Mouse (Mus musculus) CH12.LX (cell line): ENCODE measurements around the gene 4930455H04Rik. TPM values are rescaled to one million over a fixed set of nuclear protein-coding genes. Genes with fewer than 3 reads are reported as not detected.

Experiments
- DNase-seq: peaks from one replicate; pipeline ENCODE4 v3.0.0-alpha.2; 2013; ENCODE audit errors: extremely low read depth
- H3K27ac ChIP-seq: 2 replicates; pipeline ENCODE4 v1.5.1; 2012; ENCODE audit warnings: low read depth, mild to moderate bottlenecking, control low read depth, moderate library complexity; ENCODE audit not compliant: insufficient read depth
- H3K27me3 ChIP-seq: replicated peaks from 2 replicates; pipeline ENCODE3; 2012; ENCODE audit warnings: inconsistent platforms
- H3K36me3 ChIP-seq, 2 experiments: replicated peaks in 1 of 2; 2 replicates each; pipeline versions ENCODE3 to v1.6.1; 2012; ENCODE audit warnings: inconsistent platforms in 1 of 2, low read length in 1 of 2, mild to moderate bottlenecking in 1 of 2, mixed read lengths in 1 of 2, moderate library complexity in 1 of 2; ENCODE audit not compliant: control insufficient read depth in 1 of 2, insufficient read depth in 1 of 2
- H3K4me1 ChIP-seq, 2 experiments: 2 replicates each; pipeline ENCODE4 v1.6.1; 2012; ENCODE audit warnings: inconsistent platforms in 1 of 2, moderate library complexity in 1 of 2; ENCODE audit not compliant: insufficient read depth in 2 of 2, control insufficient read depth in 1 of 2
- H3K4me2 ChIP-seq: 2 replicates; pipeline ENCODE4 v1.6.1; 2012; ENCODE audit warnings: low read depth, mild to moderate bottlenecking, control low read depth; ENCODE audit not compliant: poor library complexity, insufficient read depth, severe bottlenecking
- H3K4me3 ChIP-seq, 3 experiments: fragments of 150-350 bp in 1 of 3; sonication (generic) in 1 of 3; replicated peaks in 1 of 3; 2 replicates each; pipeline versions ENCODE3 to v1.5.1; 2011 to 2012; ENCODE audit warnings: low read depth in 2 of 3, low read length in 2 of 3, mild to moderate bottlenecking in 2 of 3, moderate library complexity in 2 of 3, control low read depth in 1 of 3, improper control_type of control experiment in 1 of 3, inconsistent platforms in 1 of 3, mixed read lengths in 1 of 3; ENCODE audit not compliant: poor library complexity in 1 of 3
- H3K79me2 ChIP-seq: replicated peaks from 2 replicates; pipeline ENCODE4 v1.6.1; 2012; ENCODE audit warnings: mild to moderate bottlenecking, moderate library complexity; ENCODE audit not compliant: control insufficient read depth, poor library complexity, insufficient read depth, severe bottlenecking; ENCODE audit errors: extremely low read depth
- H3K9ac ChIP-seq: 2 replicates; pipeline ENCODE4 v1.6.1; 2012; ENCODE audit warnings: low read depth, mild to moderate bottlenecking, control low read depth, moderate library complexity; ENCODE audit not compliant: insufficient read depth
- H3K9me3 ChIP-seq: replicated peaks from 2 replicates; pipeline ENCODE3; 2012; ENCODE audit warnings: low read length, inconsistent platforms, mixed read lengths
- BHLHE40 ChIP-seq: IDR thresholded peaks from 2 replicates; pipeline ENCODE4 v1.6.1; 2011; ENCODE audit warnings: mild to moderate bottlenecking, low read depth, low read length, improper control_type of control experiment
- CHD1 ChIP-seq: IDR thresholded peaks from 2 replicates; pipeline ENCODE4 v1.6.1; 2012; ENCODE audit warnings: low read depth, low read length, improper control_type of control experiment, inconsistent platforms
- E2F4 ChIP-seq: IDR thresholded peaks from 2 replicates; pipeline ENCODE4 v1.6.1; 2011; ENCODE audit warnings: low read depth, low read length, improper control_type of control experiment; ENCODE audit not compliant: insufficient replicate concordance
- ELF1 ChIP-seq: IDR thresholded peaks from 2 replicates; pipeline ENCODE4 v1.6.1; 2014; ENCODE audit warnings: low read depth, mild to moderate bottlenecking, inconsistent platforms, low read length, improper control_type of control experiment
- EP300 ChIP-seq: IDR thresholded peaks from 2 replicates; pipeline ENCODE4 v1.6.1; 2011; ENCODE audit warnings: low read length, improper control_type of control experiment
- ETS1 ChIP-seq: conservative IDR thresholded peaks from 2 replicates; pipeline ENCODE4 v1.6.1; 2012; ENCODE audit warnings: low read depth, mild to moderate bottlenecking, inconsistent platforms, low read length, improper control_type of control experiment, moderate library complexity
- IRF4 ChIP-seq: IDR thresholded peaks from 2 replicates; pipeline ENCODE4 v1.6.1; 2014; ENCODE audit warnings: low read depth, mild to moderate bottlenecking, inconsistent platforms, low read length, improper control_type of control experiment
- JUN ChIP-seq: IDR thresholded peaks from 2 replicates; pipeline ENCODE4 v1.6.1; 2011; ENCODE audit warnings: low read depth, mild to moderate bottlenecking, low read length, improper control_type of control experiment, moderate library complexity; ENCODE audit not compliant: insufficient read depth
- JUND ChIP-seq: conservative IDR thresholded peaks from 2 replicates; pipeline ENCODE4 v1.6.1; 2011; ENCODE audit warnings: low read depth, low read length, improper control_type of control experiment
- MAFK ChIP-seq: IDR thresholded peaks from 2 replicates; pipeline ENCODE4 v1.6.1; 2011; ENCODE audit warnings: low read length, improper control_type of control experiment; ENCODE audit not compliant: insufficient replicate concordance
- NELFE ChIP-seq: IDR thresholded peaks from 2 replicates; pipeline ENCODE4 v1.6.1; 2011; ENCODE audit warnings: low read depth, low read length, improper control_type of control experiment
- POLR2A ChIP-seq: IDR thresholded peaks from 2 replicates; pipeline ENCODE4 v1.6.1; 2011; ENCODE audit warnings: low read depth, mild to moderate bottlenecking, improper control_type of control experiment, low read length
- RAD21 ChIP-seq: IDR thresholded peaks from 2 replicates; pipeline ENCODE4 v1.6.1; 2011; ENCODE audit warnings: low read depth, mild to moderate bottlenecking, low read length, improper control_type of control experiment, moderate library complexity
- RCOR1 ChIP-seq: conservative IDR thresholded peaks from 2 replicates; pipeline ENCODE4 v1.6.1; 2012; ENCODE audit warnings: low read depth, mild to moderate bottlenecking, inconsistent platforms, low read length, improper control_type of control experiment
- SMC3 ChIP-seq: IDR thresholded peaks from 2 replicates; pipeline ENCODE4 v1.6.1; 2011; ENCODE audit warnings: low read depth, low read length, improper control_type of control experiment
- TCF12 ChIP-seq: IDR thresholded peaks from 2 replicates; pipeline ENCODE4 v1.6.1; 2014; ENCODE audit warnings: low read depth, mild to moderate bottlenecking, inconsistent platforms, low read length, improper control_type of control experiment
- UBTF ChIP-seq: IDR thresholded peaks from 2 replicates; pipeline ENCODE4 v1.6.1; 2012; ENCODE audit warnings: low read depth, mild to moderate bottlenecking, inconsistent platforms, low read length, improper control_type of control experiment, moderate library complexity
- USF1 ChIP-seq: IDR thresholded peaks from 2 replicates; pipeline ENCODE4 v1.6.1; 2014; ENCODE audit warnings: low read depth, mild to moderate bottlenecking, inconsistent platforms, low read length, improper control_type of control experiment
- ZC3H11A ChIP-seq: IDR thresholded peaks from 2 replicates; pipeline ENCODE4 v1.6.1; 2012; ENCODE audit warnings: low read depth, mild to moderate bottlenecking, inconsistent platforms, low read length, improper control_type of control experiment
- ZKSCAN1 ChIP-seq: IDR thresholded peaks from 2 replicates; pipeline ENCODE4 v1.6.1; 2012; ENCODE audit warnings: low read depth, inconsistent platforms, low read length, improper control_type of control experiment, borderline replicate concordance
- ZMIZ1 ChIP-seq: IDR thresholded peaks from 2 replicates; pipeline ENCODE4 v1.6.1; 2012; ENCODE audit warnings: low read depth, mild to moderate bottlenecking, inconsistent platforms, low read length, improper control_type of control experiment
- ZNF384 ChIP-seq: IDR thresholded peaks from 2 replicates; pipeline ENCODE4 v1.6.1; 2012; ENCODE audit warnings: low read depth, low read length, improper control_type of control experiment, inconsistent platforms
- dilution Hi-C: fragments of 300-500 bp; cut with MboI; formaldehyde crosslinking; loops from 2 replicates; pipeline ENCODE4 v1.14.3; 2020; ENCODE audit warnings: low sequenced_read_pairs; ENCODE audit not compliant: extremely low pct_unique_long_range_greater_than_20kb, extremely low pct_ligation_motif_present
- in situ Hi-C: fragments of 300-500 bp; cut with MboI; formaldehyde crosslinking; loops from 3 replicates; pipeline ENCODE4 v1.14.3; 2019; ENCODE audit warnings: low sequenced_read_pairs, low pct_ligation_motif_present, low pct_unique_long_range_greater_than_20kb, mixed read lengths
- polyA plus RNA-seq: library from polyadenylated mRNA; unstranded; fragments of >175 nt; gene quantifications from 2 replicates; pipeline ENCODE4 v1.2.1, GENCODE M21; 2012; ENCODE audit warnings: low read depth; ENCODE audit not compliant: insufficient read length
- total RNA-seq, 2 experiments: library from RNA; depleted of rRNA; stranded (reverse); fragments of 300-350 nt in 1 of 2; fragments of >200 nt in 1 of 2; gene quantifications; 2 replicates each; pipeline ENCODE4 v1.2.3; 2012 to 2014

Gene 4930455H04Rik
- total and polyA plus RNA-seq, 3 experiments: not detected

DNA sequence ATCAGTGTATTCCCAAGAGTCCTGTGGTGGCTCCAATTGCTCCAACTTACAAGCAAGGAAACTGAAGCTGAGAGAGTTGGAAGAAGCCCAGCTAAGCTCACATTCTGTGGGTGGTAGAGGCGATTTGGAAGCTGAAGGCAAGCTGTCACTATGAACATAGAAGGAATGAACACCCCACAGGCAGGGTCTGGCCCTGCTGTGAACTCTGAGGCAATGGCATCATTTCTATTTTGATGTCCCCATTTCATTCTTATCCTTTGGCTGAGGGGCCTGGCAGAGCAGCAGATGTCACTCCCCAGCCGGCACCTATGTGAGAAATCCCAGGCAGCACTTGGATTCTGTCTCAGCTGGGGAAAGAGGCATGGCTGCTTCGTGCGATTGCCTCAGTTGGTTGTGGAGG is 24.6 kb upstream of the 4930455H04Rik start:
- no peak overlapping the region for H3K9ac ChIP-seq
- H3K4me1 ChIP-seq: no peaks in the 10 kb centered on the region
- no peaks in the 10 kb centered on the region for H3K9me3 ChIP-seq
- dilution Hi-C loops: no loop called here
- no peak for DNase-seq
- in situ Hi-C loops: no loop called here
- H3K27me3 ChIP-seq: no peaks in the 10 kb centered on the region
- TF ChIP-seq RAD21: no peak
- no peak for TF ChIP-seq POLR2A
- no peak for TF ChIP-seq JUND
- TF ChIP-seq TCF12: no peak
- no peak for TF ChIP-seq ZMIZ1
- no peak for TF ChIP-seq ZKSCAN1
- TF ChIP-seq E2F4: no peak
- no peak overlapping the region for H3K27ac ChIP-seq
- no peaks in the 10 kb centered on the region for H3K36me3 ChIP-seq
- H3K4me3 ChIP-seq: no peak overlapping the region
- H3K4me2 ChIP-seq: no peak overlapping the region
- no peaks in the 10 kb centered on the region for H3K79me2 ChIP-seq

DNA sequence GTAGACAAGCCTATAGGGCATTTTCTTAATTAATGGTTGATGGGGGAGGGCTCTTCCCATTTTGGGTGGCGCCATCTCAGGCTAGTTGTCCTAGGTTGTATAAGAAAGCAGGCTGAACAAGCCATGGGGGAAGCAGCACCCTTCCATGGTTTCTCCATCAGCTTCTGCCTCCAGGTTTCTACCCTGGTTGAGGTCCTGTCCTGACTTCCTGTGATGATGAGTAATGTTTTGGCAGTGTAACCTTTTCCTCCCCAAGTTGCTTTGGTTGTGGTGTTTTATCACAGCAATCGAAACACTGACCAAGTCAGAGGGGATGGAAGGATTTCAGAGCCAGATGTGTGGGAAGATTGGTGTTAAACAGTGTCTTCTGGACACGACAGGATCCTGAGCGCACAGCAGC is 21.6 kb upstream of the 4930455H04Rik start:
- no peak overlapping the region for H3K9ac ChIP-seq
- TF ChIP-seq ZKSCAN1 (no peak), IRF4 (no peak), NELFE (no peak), USF1 (no peak), ELF1 (no peak), ZNF384 (no peak), ZC3H11A (no peak), RCOR1 (no peak), E2F4 (no peak), CHD1 (no peak), MAFK (no peak), ZMIZ1 (no peak), SMC3 (no peak), UBTF (no peak), RAD21 (no peak), BHLHE40 (no peak), EP300 (no peak), JUN (no peak), ETS1 (no peak)
- TF ChIP-seq, all 38 proteins: peak for 0
- dilution Hi-C loops: no loop called here
- H3K27me3 ChIP-seq: no peaks in the 10 kb centered on the region
- no peaks in the 10 kb centered on the region; a peak in 1 of 4 replicates for H3K4me1 ChIP-seq
- no peaks in the 10 kb centered on the region for H3K79me2 ChIP-seq
- no peak overlapping the region for H3K4me2 ChIP-seq
- no peak overlapping the region for H3K27ac ChIP-seq
- no peak for DNase-seq
- no peak overlapping the region for H3K4me3 ChIP-seq
- in situ Hi-C loops: no loop called here
- H3K36me3 ChIP-seq: no peaks in the 10 kb centered on the region
- H3K9me3 ChIP-seq: no peaks in the 10 kb centered on the region
